Mouse (Mus musculus): ENCODE data around the gene Myo7a. TPM values are rescaled to one million over a fixed set of nuclear protein-coding genes. Genes with fewer than 3 reads are reported as not detected.

The Myo7a gene
- polyA plus RNA-seq, 1 experiment: 29.5 TPM

DNA sequence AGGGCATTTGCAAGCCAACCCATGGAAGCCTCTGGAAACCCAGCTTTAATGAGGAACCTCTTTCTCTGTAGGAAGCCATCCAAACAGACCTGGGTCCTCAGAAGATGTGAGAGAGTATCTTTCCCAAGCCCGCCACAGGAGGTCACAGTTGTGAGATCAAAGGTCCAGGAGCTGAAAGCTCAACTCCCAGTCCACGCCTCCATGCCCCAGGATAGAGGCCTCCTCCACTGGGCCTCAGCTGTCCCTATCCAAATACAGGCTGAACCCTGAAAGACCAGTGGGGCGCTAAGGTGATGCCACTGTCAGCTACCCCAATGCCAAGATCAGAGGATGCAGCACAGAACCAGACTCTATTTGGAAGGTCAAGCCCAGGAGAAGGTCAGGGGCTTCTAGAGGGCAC is 23.3 kb upstream of the Myo7a start:
- DNase-seq (ENCODE audit: low spot score): no peak

- DNase-seq (ENCODE audit: low spot score): no peak
These were observed 22.9 kb upstream of the Myo7a start for GRCm38 (mm10) chr7:98142247-98142646.

- DNase-seq (ENCODE audit: low spot score): no peak
These were observed 21.9 kb upstream of the Myo7a start for GRCm38 (mm10) chr7:98141206-98141605.

DNA sequence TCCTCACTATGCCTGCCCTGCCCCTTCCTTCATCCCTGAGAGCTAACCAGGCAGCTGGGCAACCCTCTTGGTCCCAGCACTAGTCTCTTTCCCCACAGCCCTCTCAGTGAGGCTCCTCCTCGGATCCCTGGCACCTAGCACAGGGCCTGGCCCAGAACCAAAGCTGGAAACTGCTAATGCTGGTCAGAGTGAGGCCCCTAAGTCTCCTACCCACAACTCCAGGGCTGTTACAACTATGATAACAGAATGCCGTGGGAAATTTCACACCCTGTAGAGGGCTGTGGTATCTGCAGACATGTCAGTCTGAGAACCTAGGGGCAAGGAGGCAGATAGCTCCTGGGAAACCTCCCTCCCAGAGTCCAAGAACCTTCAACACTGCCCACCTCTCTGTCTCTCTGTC is 21.3 kb upstream of the Myo7a start:
- no peak for DNase-seq (ENCODE audit: low spot score)

DNA sequence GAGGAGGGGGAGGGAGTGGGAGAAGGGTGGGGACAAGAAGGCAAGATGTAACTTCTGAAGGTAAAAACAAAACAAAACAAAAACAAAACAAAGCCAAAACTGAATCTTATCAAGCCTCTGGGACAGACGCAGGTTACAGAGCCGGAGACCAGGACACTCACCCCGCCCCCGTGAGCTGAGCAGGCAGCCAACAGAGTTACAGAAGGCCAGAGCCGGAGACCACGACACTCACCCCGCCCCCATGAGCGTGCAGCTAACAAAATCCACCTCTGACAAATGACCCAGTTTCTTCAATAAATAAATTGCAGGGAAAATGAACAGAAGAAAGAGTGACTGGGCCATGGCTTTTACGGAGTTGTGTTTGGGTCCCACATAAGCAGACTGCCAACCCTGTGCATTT is 19.9 kb upstream of the Myo7a start:
- no peak for DNase-seq (ENCODE audit: low spot score)

DNA sequence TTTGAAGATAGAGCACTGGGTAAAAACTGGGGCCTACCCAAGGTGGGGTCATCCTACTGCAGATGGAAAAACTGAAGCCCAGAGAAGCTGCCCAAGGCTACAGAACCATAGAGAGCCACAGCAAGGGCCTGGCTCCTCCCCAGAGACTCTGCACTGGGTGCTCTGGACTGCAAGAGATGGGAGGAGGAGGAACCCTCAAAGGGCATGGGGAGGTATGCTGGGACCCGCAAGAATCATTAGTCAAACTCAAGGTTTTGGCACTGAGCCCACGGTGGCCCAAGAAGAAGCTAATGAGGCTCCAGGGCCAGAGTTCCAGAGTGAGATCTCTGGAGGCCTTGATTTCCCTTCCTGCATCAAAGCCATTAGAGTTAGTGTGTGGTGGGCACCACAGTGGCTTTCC is 18.7 kb upstream of the Myo7a start:
- DNase-seq (ENCODE audit: low spot score): no peak

DNA sequence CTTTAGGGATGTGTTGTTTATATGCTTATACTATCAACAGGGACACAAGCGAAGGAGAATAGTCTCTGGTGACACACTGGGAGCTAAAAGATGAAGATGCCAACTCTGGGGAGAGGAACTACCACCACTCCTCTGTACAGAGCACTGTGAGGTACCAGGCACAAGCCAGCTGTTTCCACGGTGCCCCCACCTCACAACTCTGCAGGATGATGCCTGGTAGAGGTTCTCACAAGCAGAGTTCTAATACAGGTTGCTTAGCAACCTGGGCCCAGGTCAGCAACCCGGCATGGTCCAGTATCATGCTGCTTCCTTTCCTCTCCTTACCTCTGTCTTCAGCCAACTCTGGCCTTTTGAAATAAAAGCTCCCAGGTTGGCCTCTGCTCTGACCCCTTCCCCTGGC is 18.3 kb upstream of the Myo7a start:
- no peak for DNase-seq (ENCODE audit: low spot score)

GRCm38 (mm10) chr7:98131751-98132150 is 12.4 kb upstream of the Myo7a start:
- DNase-seq (ENCODE audit: low spot score): no peak

DNA sequence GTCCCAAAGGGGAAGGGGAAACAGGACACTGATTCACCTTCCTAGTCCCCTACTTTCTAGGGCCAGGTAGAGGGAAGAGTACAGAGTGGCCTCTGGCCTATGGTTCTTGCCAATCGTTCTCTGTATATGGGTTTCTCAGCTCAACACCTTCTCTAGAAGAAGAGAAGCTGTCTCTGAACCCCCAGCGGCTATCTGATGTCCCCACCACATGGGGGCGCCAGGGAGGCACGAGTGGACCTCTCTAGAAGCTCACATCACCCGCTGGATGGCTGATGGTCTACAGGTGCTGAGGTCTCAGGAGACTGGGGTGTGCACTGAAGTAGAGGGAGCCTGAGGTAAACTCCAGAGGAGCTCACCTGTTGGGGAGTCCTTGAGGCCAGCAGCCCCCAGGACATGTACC is 6.1 kb upstream of the Myo7a start:
- DNase-seq (ENCODE audit: low spot score): no peak

DNA sequence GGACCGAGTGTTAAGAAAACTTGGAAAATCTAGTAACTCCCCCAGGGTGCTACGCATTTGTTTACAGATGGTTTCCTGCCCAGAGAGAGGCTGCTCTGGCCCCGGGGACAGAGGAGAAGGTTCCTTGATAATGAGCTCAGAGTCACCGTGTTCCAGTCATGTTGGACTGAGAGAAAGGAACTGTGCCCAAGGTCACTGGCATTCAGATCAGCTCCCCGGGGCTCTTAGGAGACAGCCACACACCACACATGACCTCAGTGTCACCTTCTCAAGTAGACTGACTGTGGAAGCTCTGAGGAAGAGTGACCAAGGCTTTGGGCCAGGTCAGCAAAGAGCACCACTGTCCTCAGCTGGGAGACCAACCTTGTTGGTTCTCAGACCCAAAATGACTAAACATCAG is 5.4 kb upstream of the Myo7a start:
- DNase-seq (ENCODE audit: low spot score): no peak

DNA sequence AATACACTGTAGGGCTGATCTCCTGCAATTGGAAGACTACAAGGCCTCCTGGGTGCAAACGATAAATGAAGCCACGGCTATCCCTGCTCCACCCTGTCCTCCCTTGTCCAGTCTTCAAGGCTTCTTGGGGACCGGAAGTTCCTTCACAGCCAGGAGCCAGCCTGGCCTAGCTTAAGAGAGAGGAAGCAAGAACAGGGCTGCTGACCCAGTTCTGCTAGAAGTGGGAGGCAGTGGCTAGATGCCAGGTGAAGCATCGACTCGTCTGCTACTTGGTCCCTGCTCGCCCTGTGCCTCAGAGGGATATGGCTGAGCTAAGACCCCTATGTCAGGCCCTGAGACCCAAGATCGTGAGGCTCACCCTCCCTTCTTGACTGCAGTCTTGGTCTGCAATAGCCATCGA is 2.3 kb upstream of the Myo7a start:
- DNase-seq (ENCODE audit: low spot score): no peak

DNA sequence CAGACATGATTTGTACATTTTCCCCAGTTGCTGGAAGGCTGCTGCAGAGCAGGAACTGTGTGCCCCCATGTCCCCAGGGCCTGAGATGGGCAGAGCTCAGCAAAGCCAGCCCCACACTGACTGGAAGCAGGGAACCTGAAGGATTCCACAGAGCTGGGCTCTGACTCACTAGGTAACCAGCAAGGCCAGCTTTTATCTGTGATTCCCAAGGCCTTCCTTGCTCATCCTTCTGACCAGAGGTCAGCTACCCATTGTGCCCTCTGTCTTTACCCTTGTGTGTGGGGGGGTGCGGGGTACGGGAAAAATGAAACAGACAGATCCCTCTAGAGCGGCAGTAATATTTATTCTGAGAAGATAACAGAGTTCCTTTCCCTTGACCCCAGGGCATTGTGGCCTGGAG is 1.9 kb upstream of the Myo7a start:
- no peak for DNase-seq (ENCODE audit: low spot score)

DNA sequence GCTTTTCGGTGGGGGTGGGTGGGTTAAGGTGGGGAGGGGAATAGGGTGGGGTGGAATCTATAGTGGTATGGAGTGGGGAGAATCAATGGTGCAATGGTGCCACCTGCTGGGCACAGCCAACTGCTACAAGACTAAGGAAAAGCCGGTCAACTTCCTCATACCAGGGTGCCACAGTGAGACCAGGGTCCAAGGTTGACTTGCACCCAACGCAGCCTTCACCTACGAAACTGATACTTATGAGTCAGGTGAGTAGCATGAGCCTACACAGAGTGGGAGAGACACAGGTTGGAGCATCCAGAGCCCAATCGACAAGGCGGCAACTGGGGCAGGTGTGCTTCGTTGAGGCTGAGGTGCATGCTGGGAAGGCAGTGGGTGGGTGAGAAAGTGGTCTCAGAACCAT is 1.0 kb upstream of the Myo7a start:
- peak; percentile 59 for DNase-seq (ENCODE audit: low spot score)

DNA sequence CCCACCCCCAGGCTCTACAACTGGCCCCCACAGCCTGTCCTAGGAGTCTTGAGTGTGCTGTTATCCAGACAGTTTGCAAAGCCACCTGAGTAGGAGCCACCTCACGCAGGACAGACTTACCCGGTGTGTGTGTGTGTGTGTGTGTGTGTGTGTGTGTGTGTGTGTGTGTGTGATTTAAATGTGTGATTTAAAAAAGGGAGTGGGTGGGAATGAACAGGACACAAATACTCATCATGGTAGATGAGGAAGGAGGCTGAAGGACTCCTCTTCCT is 573 bp upstream of the Myo7a start:
- DNase-seq (ENCODE audit: low spot score): no peak

GRCm38 (mm10) chr7:98117012-98117660 is 2.2 kb downstream of the Myo7a start:
- DNase-seq (ENCODE audit: low spot score): peak; percentile 44

- no peak for DNase-seq (ENCODE audit: low spot score)
These were observed 4.7 kb downstream of the Myo7a start for GRCm38 (mm10) chr7:98114656-98115055.

GRCm38 (mm10) chr7:98111233-98111632 is 8.1 kb downstream of the Myo7a start:
- no peak for DNase-seq (ENCODE audit: low spot score)

GRCm38 (mm10) chr7:98109771-98110170 is 9.6 kb downstream of the Myo7a start:
- no peak for DNase-seq (ENCODE audit: low spot score)

- no peak for DNase-seq (ENCODE audit: low spot score)
These were observed 10.5 kb downstream of the Myo7a start for GRCm38 (mm10) chr7:98108636-98109430.

DNA sequence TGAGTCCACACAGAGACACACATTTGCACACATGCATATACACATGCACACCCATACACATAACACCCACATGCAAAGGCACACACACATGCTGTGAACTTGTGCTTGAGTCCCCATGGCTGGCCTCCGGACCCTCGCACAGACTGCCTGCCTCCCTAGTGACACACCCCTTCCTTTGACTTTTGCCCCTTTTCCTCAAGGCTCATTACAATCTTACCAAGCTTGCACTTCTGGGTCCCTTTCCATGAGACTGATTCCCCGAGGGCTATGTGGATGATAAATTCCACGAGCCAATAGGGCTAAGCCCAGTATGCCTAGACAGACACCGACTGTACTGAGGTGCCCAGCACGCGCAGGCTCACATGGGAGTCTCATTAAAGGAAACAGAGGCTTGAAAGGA is 13.1 kb downstream of the Myo7a start:
- no peak for DNase-seq (ENCODE audit: low spot score)

GRCm38 (mm10) chr7:98104481-98105435 is 14.6 kb downstream of the Myo7a start:
- DNase-seq (ENCODE audit: low spot score): no peak

DNA sequence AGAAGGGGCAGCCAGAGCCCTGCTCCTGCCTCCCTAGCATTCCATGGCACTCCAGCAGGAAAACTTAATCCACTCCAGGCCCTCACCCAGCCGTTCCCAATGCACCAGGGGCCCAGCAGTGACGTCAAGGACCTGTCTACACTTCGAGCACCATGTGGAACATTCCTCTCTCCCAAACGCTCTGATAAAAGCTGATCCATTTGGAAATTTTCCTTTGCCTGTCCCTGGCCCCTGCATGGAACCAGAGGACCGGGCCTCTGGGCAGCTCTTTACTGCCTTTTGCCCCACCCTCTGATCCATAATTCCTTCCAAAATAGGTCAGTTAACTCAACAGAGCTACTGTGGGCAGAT is 15.4 kb downstream of the Myo7a start:
- DNase-seq (ENCODE audit: low spot score): no peak
